Mouse (Mus musculus): ENCODE data around the gene Tex101.
A peak's percentile ranks its signal among the peaks of the same experiment; 100 is the strongest.
"Not testable (repeated sequence)": the region's sequence is repeated elsewhere in the genome, so short reads cannot be mapped to it uniquely, and the experiment has no call there.

Tex101 gene

GRCm38 (mm10) chr7:24676575-24676974 is at the start of gene Tex101:
Tex101 (minus strand) TSS chr7:24676675.
- DNase-seq (ENCODE audit: low spot score in 2 of 2) = no peak

- no peak for DNase-seq (ENCODE audit: low spot score in 2 of 2)
Observed at GRCm38 (mm10) chr7:24715039-24715438, 38.6 kb upstream of the Tex101 start.

DNA sequence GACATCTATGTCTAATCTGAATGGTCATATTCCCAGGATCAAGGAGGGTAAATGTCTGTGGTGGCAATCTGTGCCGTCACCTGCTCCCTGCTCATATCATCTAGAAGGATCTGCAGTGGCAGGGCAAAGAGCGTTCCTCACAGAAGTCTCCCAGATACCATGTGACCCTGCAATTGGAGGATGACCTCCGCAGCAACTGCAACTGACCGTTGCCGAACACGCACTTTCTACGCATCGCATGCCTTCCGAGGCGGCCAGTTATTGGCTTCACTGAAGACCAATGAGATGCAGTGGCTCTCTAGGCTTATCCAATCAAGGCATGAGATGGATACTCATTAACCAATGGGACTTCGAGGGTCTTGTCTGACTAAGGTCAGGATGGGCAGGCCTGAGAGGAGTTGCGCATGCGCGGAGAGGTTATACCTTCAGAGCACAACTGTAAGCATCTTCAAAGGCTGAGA is 32.4 kb upstream of the Tex101 start, which contains the start of gene BC049730:
Gene BC049730 (plus strand): TSS at position 411 of the 461 bp plus-strand sequence.
- no peak for DNase-seq (ENCODE audit: low spot score in 2 of 2)

DNA sequence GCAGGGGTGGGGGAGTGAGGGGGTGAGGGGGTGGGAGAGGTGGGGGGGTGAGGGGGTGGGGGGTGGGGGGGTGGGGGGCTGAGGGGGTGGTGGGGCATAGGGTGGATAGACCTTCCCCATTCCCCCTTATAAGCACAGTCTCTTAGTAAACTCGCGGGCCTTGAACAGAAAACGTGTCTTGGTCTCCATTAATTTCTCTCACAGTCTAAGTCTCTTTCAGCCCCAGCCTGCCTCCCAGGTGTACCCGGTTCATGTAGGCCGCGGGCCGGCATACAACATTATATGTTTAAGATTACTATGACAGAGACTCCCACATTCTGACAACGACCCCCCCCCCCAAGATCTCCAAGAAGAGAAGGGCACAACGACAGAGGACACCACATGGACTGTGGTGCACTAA is 26.4 kb upstream of the Tex101 start:
- DNase-seq (ENCODE audit: low spot score in 2 of 2) = not testable (repeated sequence)

- not testable (repeated sequence) for DNase-seq (ENCODE audit: low spot score in 2 of 2)
Observed at GRCm38 (mm10) chr7:24697891-24698290, 21.4 kb upstream of the Tex101 start.

GRCm38 (mm10) chr7:24692693-24693092 is 16.2 kb upstream of the Tex101 start:
- DNase-seq (ENCODE audit: low spot score in 2 of 2) = not testable (repeated sequence)

- DNase-seq (ENCODE audit: low spot score in 2 of 2) = not testable (repeated sequence)
Observed at GRCm38 (mm10) chr7:24687519-24687918, 11.0 kb upstream of the Tex101 start.

DNA sequence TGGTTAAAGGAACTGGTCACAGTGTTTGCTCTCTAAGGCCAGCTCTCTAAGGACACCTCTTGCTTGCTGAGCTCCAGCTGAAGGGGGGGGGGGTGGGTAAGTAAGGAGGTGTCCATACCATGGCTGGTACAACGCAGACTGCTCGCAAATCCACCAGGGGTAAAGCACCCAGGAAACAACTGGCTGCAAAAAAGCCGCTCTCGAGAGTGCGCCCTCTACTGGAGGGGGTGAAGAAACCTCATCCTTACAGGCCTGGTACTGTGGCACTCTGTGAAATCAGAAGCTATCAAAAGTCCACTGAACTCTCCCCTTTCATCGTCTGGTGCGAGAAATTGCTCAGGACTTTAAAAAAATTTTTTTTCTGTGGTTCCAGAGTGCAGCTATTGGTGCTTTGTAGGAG is 7.6 kb upstream of the Tex101 start:
- DNase-seq (ENCODE audit: low spot score in 2 of 2) = not testable (repeated sequence)

DNA sequence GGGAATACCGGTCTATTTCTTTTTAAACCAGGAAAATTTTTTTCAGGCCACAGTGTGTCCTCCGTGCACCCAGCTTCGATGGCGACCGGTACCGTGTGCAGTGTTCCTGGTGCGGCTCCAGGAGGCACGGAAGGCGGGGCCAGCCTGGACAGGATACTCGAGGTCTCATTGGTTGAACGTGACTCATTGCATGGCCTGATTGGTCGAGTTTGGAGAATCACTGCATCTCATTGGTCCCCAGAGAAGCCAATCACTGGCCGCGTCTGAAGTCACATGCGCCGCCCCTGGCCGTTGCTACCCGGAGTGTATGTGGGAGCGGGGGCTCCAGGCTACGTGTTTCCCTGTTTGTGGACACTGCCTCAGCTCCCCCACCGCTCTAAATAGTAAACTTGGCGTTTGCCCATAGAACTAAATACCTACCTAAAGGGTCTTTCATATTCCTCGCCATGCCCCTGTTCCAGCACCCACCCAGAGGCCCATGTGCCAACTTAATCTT is 4.5 kb downstream of the Tex101 start:
- DNase-seq (ENCODE audit: low spot score in 2 of 2) = no peak

GRCm38 (mm10) chr7:24664959-24665358 is 11.5 kb downstream of the Tex101 start:
- DNase-seq (ENCODE audit: low spot score in 2 of 2) = no peak

- DNase-seq (ENCODE audit: low spot score in 2 of 2) = no peak
Observed at GRCm38 (mm10) chr7:24664301-24664700, 12.2 kb downstream of the Tex101 start.

DNA sequence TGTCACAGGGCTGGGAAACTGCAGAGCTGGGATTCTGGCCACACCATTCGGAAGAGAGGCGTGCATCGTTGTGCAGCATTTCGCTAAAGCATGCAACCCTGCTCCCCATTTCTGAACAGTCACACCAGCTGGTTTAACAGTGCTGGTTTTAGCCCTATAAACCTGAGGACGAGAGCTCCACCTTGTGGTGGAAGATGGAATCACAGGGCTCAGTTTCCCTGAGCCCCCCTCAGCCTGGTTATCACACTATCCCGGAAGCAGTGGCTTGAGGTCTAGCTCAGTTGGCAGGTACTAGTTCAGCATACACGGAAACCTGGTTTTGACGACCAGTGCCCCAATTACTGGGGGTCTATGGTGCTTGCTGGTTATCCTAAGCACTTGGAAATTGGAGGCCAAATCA is 13.9 kb downstream of the Tex101 start:
- DNase-seq (ENCODE audit: low spot score in 2 of 2) = peak in 1 of 2 experiments; percentile 43

DNA sequence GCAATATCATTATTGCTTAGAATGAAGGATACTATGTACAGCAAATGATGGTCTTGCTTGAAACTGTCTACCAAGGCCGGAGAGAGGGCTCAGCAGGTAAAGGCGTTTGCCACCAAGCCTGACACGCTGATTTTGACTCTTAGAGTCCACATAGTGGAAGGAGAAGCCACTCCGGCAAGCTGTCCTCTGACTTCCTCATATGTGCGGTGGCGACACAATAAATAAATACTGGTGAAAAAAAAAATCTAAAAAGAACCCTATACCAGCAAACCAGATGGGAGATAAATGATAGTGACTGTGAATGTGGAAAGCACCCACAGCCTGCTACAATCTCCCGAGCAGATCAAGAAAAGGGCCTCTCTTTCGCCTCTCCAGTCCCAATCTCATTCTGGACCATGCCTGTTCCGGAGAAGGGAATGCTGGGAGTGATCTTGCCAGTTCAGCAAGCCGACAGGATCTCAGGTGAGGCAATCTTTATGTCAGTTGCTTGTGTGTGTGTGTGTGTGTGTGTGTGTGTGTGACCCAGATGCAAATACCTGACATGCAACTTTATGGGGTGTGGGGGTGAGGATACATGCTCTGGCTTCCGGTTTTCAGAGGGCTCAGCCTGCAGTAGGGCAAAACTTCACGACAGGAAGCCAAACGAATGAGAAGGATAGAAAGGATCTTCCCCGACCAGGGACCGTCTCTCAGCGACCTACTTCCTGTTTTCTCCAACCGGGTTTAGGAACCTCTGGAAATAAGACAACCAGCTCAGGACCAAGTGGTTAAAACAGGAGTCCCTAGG is 15.2 kb downstream of the Tex101 start:
- DNase-seq (ENCODE audit: low spot score in 2 of 2) = no peak

- DNase-seq (ENCODE audit: low spot score in 2 of 2) = no peak
Observed at GRCm38 (mm10) chr7:24659737-24660357, 16.6 kb downstream of the Tex101 start.

DNA sequence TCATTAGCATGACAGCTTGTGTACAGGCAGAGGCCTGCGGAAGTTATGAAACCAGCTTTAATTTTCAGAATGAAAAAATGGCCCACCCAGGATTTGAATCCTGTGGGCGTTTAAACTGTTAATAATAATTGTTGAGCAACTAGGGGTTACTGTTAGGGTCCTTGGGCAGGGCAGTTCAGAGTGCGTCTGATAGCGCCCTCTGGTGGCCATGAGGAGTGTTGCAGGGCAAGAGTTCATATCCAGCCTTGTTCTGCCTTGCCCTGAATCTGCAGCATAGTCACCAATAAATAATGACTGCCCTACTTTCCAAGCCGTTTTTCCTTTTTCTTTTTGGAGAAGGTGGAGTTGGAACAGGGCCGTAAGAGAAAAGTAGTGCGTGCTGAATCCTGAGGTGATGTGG is 22.8 kb downstream of the Tex101 start:
- peak; percentile 46 to 50 for DNase-seq (ENCODE audit: low spot score in 2 of 2)

DNA sequence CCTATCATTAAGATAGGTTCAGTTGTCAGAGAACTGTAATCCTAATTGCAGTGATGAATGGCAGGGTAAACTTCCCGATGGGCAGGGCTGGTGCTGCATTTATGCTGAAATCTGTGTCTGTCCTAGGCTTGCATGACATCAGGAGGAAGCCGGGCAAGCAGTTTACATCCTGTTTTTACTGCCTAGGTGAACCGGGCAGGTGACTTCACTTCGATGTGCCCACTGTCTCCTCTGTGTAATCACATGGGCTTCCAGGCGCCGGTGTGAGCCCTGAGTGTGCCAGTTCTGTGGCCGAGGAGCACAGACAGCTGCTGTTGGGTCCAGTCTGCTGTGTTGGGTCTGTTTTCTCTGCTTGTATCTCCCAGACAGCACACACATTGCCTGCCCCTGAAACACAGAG is 30.0 kb downstream of the Tex101 start:
- no peak for DNase-seq (ENCODE audit: low spot score in 2 of 2)

GRCm38 (mm10) chr7:24644996-24645395 is 31.5 kb downstream of the Tex101 start:
- DNase-seq (ENCODE audit: low spot score in 2 of 2) = no peak

GRCm38 (mm10) chr7:24644492-24644891 is 32.0 kb downstream of the Tex101 start:
- no peak for DNase-seq (ENCODE audit: low spot score in 2 of 2)

DNA sequence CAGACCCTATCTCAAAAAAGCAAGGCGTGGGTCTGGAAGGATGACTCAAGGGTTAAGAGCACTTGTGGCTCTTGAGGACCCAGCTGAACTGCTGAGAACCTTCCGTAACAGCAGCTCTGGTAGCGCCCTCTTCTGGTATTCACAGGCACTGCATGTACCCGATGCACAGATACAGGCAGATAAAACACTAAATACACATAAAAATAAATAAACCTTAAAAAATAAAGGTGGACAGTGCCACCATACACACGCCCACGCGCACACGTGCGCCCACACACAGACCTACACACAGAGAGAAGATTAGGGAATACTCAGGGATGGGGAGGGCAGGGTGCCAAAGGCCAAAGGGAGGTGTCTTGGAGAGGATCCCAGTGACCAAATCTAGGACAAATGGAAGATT is 34.0 kb downstream of the Tex101 start:
- DNase-seq (ENCODE audit: low spot score in 2 of 2) = no peak

- no peak for DNase-seq (ENCODE audit: low spot score in 2 of 2)
Observed at GRCm38 (mm10) chr7:24640450-24640849, 36.0 kb downstream of the Tex101 start.

GRCm38 (mm10) chr7:24638026-24638856 is 38.2 kb downstream of the Tex101 start:
- DNase-seq (ENCODE audit: low spot score in 2 of 2) = peak in 1 of 2 experiments; percentile 57

- DNase-seq (ENCODE audit: low spot score in 2 of 2) = peak in 1 of 2 experiments; percentile 33
Observed at GRCm38 (mm10) chr7:24637046-24637445, 39.4 kb downstream of the Tex101 start.
